Mouse (Mus musculus): Measurements from ENCODE around the gene Icam1.
"Not testable (repeated sequence)": the region's sequence is repeated elsewhere in the genome, so short reads cannot be mapped to it uniquely, and the experiment has no call there.

Icam1 gene

DNA sequence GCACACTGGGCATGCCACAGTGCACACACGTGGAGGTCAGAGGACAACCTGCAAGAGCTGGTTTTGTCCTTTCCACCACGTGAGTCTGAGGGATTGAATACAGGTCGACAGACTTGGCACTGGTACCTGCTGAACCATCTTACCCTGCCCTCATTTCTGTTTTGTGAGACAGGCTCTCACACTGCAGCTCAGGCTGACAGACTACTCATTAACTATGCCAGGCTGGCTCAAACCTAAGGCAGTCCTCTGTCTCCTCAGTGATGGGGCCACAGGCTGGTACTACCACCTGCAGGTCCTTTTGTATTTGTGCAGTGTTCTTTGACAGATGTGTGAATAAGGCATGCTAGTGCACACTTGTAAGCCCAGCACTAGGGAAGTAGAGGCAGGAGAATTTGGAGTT, 20.7 kb upstream of the Icam1 start:
- DNase-seq: no peak

DNA sequence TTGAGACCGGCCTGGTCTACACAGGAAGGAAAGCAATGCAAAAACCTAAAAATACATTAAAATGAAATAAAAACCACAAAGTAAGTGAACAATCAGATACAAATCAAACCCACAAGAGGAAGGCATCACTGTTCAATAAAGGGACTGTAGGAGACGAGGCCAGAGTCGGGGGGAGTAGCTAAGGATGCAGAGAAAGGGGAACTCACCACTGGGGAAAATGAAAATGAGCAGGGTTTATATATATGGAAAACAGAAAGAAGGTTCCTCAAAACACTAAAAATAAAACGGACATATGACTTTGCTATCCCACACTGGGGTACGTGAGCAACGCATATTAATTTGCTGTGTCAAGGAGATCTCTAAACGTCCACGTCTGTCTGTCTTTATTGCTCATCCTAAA, 18.7 kb upstream of the Icam1 start:
- DNase-seq: no peak

DNA sequence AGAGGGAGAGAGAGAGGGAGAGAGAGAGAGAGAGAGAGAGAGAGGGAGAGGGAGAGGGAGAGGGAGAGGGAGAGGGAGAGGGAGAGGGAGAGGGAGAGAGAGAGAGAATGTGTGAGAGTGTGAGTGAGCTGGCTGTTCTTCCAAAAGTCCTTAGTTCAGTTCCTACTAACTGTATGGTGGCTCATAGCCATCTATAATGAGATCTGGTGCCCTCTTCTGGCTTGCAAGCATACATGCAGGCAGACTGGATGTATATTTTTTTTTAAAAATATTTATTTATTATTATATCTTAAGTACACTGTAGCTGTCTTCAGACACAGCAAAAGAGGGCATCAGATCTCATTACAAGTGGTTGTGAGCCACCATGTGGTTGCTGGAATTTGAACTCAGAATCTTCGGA, 17.4 kb upstream of the Icam1 start:
- DNase-seq: not testable (repeated sequence)

DNA sequence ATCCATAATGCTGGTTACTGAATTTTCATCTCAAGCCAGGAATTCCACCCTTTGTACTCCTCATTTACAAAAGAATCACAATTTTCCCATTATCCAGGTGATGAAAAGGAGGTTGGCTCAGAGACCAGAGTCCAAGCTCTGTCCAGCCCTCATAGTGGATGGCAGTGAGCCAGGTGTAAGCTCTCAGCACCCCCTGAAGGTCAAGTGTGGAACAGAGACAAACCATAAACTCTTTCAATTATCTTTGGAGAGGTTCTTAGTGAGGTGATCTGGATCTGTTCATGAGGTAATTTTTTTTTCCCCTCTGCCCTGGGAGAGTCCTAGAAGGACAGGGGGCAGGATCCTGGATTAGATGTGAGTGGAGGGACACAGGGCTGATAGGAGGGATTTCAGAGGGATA, 15.0 kb upstream of the Icam1 start:
- DNase-seq: peak; percentile 48

DNA sequence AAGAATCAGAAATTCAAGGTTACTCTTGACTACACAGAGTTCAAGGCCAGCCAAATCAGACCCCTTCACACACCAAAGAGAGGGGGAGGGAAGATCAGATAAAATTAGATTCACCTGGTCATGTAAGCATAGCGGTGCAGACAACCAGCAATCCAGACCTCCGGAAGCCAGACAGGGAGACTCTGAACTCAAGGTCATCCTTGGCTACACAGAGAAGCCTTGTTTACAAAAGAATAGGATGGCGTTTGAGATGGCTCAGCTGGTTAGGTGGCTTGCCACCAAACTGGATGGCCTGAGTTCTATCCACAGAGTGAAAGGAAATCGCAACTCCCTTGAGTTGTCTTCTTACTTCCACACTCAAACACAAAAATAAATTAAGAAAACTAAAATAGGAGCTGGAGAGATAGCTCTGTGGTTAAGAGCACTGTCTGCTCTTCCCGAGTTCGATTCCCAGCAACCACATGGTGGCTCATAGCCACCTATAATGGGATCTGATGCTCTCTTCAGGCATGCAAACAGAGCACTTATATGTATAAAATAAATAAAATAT, 14.1 kb upstream of the Icam1 start:
- no peak for DNase-seq

DNA sequence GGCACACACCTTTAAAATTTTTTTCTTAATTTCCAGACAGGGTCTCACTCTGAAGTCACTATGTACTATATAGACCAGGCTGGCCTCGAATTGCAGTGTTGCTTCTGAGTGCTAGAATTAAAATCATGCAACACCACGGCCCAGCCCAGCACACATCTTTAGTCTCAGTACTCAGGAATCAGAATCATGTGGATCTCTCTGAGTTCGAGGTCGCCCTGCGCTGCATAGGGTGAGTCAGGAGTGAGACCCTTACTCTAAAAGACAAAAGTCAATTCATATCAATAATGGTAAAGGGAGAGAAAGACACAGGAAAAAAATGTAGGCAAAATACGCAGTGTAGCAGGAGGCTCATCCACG, 13.5 kb upstream of the Icam1 start:
- no peak for DNase-seq

DNA sequence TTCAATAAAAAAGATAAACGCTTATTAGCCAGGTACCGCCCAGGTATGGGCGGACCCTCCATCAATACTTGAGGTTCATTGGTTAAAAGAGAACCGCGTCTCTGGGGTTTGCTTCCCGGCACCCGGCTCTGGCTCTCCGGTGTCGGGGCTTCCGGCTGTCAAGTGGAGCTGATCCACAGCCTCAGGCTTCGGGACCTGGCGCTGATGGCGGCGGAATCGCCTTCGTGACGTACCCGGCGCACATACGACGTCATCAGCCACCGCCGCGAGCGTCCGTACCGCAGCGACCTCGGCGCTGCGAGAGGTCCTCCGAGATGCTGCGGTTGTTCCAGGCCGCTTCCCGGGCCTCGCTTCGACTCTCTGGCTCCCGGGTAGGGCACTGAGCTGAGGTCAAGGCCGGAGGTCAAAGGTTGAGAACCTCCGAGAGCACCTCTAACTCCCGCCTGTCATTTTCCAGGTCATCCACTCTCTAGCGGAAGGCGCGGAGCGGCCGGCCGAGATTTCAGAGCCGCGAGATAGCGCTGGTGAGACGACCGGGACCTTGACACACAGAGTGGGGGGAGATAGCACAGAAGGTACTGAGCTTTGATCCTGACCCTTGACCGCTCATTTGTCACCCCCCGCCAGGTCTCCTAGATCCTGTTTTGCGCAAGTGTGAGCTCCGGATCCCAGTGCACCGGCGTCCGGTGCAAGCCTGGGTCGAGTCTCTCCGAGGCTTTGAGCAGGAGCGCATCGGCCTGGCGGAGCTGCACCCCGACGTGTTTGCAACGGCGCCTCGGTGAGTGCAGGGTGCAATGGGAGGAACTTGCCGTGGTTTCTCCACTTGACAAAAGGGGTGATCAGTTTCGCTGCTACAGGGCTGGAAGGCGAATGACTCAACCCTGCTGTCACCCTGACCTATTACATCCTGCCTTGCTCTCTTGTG, 12.9 kb upstream of the Icam1 start, which contains the start of gene Mrpl4:
TSS of gene Mrpl4 (plus strand) at position 112 of the 925 bp plus-strand sequence.
- peak; percentile 92 for DNase-seq

DNA sequence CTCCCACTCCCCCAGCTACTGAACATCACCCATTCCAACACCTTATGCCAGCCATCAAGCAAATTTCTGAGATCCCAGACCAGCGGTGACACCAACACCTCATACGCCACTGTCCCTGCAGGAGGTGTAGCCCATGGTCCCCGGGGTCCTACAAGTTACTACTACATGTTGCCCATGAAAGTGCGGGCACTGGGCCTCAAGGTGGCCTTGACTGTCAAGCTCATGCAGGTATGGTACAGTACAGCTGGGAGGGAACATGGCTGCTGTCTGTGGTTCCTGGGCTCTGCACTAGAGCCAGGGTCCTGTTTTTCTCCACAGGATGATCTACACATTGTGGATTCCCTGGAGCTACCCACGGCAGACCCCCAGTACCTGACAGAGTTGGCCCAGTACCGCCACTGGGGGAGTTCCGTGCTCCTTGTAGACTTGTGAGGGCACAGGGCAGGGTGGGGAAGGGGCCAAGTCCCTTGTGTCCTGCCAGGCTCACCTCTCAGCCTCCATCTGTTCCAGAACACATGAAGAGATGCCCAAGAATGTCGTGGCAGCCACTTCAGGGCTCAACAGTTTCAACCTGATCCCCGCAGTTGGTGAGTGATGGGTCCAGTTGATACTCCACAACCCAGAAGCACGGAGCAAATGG, 8.4 kb upstream of the Icam1 start:
- no peak for DNase-seq

DNA sequence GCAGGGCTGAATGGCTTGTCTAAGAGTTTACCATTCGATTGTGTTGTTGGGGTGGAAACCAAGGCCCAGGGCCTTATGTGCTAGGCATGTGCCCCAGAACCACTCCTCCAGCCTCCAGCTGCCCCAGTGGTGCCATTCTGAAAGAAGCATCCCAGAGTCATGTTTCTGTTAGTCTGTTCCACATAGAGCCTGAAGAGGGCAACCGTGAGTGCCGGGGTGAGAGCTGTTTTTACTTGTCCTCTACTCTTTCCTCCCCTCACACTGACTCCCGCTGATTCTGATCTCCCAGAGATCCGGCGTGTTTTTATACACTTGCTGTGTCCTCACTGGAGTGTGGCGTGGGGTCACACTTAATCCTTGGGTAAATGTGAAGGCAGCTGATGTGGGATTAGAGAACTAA, 7.8 kb upstream of the Icam1 start:
- DNase-seq: no peak

DNA sequence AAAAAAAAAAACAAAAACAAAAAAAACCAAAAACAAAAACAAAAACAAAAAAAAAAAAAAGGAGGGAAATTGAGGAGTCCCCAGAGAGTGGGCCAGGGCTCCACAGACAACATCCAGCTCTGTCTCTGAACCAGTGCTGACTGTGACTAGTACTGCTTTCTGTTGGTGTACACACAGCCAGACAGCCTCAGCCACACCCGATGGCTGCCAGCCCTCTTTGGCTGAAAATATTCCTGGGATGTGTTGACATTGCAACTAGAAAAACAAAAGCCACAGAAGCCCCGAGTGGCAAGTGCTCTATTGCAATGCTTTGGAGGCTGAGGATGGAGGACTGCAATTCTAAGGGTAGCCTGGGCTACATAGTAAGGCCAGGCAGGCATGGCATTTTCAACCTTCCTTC, 5.4 kb upstream of the Icam1 start:
- peak; percentile 76 for DNase-seq

DNA sequence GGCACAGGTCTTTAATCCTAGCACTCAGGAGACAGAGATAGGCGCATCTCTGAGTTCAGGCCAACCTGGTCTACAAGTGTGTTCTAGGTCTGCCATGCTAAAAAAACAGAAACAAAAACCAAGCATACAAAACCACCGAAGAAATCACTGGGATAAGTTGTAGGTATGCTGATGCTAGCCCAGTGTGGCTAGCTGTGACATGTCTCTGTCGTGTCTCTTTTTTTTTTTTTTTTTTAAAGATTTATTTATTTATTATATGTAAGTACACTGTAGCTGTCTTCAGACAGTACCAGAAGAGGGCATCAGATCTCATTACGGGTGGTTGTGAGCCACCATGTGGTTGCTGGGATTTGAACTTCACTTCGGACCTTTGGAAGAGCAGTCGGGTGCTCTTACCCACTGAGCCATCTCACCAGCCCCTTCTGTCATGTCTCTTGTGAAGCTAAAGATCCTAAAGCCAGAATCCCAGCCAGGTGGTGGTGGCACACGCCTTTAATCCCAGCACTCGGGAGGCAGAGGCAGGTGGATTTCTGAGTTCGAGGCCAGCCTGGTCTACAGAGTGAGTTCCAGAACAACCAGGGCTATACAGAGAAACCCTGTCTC, 4.7 kb upstream of the Icam1 start:
- DNase-seq: not testable (repeated sequence)

DNA sequence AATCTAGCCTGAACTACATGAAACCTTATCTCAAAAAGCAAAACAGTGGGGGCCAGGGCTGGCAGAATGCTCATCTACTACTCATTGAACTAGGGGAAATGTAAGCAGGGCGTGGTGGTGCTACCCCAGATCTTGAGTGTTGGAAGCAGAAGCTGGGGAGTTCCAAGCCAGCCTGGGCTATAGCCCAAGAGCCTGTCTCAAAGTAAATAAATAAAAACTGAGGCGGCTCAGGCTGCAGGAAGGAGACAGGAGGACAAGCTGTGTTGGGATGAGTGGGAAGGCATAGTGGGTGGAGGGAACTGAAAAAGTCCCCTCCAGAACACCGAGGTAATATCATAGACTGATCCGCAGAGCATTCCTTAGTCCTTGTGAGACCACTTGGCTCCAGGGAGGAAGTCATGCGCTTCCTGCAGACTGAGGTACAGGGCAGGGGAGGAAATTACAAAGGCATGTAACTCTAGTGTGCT, 3.9 kb upstream of the Icam1 start:
- peak; percentile 83 for DNase-seq

DNA sequence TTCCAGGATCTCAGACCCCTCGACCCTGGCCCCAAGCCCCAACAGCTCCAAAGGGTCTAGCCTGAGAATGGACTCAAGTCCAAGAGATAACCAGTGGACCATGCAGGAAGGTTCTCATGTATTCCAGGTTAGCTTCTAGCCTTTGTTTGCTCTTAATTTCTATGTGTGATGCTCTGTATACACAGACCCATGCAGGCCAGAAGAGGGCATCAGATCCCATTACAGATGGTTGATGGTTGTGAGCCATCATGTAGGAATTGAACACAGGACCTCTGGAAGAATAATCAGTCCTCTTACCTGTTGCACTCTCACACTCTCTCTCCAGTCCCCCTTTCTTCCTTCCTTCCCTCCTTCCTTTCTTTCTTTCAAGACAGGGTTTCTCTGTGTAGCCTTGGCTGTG, 3.4 kb upstream of the Icam1 start:
- no peak for DNase-seq

DNA sequence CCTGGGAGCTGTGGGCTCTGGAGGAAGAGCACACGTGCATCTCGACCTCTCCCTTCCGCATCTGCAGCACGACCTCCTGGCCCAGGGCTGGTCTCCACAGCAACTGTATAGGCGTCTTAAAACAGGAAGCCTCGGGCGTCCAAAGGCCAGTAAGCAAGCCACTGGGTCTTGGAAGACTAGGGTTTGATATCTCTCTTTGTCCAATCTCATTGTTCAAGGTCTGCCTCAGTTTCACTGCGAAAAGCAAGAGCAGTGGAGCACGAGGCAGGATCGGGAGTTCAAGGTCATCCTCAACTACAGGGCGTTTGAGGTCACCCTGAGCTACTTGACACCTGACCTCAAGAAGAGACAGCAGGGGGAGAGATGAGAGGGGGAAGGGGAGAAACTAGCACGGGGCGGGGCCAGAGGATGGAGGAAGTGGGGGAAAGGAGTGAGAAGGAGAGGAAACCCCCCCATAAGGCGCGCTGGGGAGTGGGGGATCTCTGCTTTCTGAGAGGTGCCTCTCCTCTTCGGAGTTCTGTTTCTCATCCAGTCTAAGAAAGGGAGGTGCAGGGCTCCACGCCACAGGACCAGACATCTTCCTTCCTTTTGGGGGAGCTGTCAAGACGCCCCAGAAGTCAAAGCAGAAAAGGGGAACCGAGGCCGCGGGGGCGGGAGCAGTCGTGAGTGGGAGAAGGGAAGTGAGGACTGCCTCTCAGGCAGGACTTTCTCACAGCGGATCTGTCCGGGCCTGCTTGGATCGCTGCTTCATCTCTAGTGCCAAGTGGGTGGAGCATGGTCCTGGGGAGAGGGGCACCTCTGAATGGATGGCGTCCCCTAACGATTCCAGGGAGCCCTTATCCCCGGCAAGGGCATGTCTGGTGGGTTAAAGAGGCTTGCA, 854 bp upstream of the Icam1 start:
- DNase-seq: peak; percentile 85

DNA sequence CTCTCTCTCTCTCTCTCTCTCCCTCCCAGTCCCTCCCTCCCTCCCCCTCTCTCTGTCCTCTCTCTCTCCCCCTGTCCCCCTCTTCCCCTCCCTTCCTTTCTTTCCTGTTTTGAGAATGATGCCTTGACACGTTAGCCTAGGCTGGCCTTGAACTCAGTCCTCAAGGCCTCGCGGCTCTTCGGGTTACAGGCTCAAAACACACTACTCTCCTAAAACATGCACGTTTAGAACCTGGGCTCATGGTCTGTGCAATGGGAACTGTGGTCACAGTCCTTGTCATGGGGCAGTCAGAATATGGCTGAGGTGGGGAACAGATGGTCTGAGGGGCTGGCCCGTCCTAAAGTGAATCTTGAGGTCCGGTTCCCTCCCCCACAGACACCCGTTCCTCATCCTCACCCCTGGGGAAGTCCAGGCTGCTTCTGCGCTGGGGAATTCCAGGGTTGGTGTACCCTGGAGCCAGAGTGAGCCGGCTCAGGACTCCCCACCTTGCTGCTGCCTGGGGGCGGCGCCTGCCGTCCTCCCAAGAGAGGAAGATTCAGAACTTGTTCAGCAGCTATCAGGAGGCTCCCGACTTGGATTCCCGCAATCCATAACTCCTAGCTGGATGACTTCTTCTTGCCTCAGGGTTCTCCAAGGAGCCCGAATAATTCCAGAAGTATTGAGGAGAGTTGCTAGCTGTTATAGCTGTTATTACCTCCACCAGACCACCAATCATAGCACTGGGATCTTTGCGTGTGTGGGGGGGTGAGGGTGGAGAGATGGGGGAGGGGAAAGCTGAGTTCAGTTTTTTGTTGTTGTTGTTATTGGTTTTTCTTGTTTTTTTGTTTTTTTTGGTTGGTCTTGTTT, 769 bp downstream of the Icam1 start:
- DNase-seq: peak; percentile 39

DNA sequence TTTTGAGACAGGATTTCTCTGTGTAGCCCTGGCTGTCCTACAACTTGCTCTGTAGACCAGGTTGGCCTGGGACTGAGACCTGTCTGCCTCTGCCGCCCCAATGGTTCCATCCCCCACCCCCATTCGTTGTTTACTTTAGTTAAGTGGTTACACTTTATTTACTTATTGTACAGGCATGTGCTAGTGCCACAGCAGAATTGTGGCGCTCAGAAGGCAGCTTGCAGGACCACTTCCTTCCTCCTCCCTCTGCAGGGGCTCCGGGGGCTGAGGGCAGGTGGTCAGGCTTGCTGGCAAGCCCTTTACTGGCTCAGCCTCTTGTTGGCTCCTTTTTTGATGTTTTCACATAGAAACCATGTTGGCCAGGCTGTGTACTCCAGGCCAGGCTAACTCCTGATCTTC, 1.4 kb downstream of the Icam1 start:
- DNase-seq: no peak

DNA sequence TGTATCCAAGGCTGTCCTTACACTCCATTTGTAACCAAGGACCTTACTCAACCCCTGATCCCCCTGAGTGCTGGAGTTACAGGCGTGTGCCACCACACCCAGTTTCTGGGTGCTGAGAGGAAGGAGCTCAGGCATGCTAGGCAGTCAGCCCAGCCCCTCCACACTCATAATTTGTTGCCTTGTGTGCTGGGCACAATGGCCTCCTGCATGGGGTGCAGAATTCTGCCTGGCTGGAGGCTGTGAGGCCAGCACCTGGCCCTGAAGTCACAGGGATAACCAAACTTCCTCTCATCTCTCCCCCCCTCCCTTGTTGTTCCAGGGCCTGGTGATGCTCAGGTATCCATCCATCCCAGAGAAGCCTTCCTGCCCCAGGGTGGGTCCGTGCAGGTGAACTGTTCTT, 2.8 kb downstream of the Icam1 start:
- no peak for DNase-seq

DNA sequence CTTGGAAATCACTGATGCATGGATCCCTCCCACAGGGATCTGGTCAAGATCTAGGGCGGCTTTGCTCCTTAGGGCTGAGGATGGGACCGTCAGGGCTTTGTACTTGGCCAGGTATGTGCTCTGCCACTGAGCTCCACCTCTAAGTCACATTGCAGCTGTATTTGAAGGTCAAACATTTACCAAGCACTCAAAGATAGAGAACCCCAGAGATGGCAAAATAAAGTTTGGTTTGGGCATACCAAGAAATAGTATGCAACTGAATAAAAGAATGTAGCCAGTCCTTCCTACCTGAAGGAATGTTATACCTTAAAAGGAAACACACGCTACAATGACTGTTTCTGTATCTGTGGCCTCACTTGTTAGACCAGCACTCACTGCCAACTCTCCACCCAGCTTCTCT, 5.6 kb downstream of the Icam1 start:
- DNase-seq: no peak

DNA sequence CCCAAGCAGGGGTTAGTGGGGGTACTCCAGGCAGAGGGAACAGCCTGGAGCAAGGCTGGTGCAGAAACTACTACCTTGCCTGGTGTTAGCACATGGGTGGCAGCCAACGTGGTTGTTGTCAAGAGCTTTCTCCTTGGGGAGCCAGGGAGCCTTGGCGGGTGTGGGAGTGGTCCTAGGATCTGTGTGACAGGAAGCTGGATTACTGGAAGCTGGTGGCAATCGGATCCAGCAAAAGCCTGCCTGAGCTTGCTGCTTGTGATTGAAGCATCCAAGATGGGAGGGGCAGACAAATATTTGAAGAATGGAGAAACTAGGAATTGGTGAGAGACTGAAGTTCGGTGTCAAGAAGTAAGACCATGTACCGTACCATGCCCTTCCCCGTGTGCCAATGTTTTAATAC, 6.5 kb downstream of the Icam1 start:
- peak; percentile 46 for DNase-seq

DNA sequence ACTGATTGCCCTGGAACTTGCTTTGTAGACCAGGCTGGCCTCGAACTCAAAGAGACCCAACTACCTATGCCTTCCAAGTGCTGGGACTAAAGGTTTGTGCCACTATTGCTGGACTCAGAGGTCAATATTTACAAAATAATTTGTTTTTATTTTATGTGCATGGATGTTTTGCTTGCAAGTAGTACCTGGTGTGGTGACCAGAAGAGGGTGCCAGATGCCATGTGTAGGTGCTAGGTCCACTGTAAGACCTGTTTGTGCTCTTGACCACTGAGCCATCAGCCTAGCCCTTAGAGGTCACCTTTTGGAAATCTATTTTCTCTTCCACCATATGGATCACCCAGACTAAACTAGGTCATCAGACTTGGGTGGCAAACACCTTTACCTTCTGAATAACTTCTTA, 6.9 kb downstream of the Icam1 start:
- DNase-seq: no peak

DNA sequence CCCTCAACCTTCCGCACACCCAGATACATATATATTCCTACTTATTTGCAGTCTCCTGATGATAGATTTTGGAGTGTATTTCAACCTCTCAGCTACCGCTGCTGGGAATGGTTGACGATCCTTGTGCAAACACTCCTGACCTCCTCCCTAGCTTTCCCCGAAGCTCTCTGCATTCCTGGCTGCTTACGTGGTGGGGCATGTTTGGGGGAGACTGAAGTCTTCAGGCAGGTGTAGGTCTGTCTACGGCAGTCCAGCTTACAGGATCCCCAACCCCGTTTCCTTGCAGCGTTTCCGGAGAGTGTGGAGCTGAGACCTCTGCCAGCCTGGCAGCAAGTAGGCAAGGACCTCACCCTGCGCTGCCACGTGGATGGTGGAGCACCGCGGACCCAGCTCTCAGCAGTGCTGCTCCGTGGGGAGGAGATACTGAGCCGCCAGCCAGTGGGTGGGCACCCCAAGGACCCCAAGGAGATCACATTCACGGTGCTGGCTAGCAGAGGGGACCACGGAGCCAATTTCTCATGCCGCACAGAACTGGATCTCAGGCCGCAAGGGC, 9.5 kb downstream of the Icam1 start:
- peak; percentile 72 for DNase-seq

Measured in lung, postnatal 10 days (tissue).